Mouse (Mus musculus): ENCODE measurements around the gene Tmem60.

The Tmem60 gene

GRCm38 (mm10) chr5:20906191-20906590, 24.2 kb downstream of the Tmem60 start:
- no peak for DNase-seq (ENCODE audit: extremely low spot score)

- no peak for DNase-seq (ENCODE audit: extremely low spot score)
Observed at GRCm38 (mm10) chr5:20911741-20912140, 29.8 kb downstream of the Tmem60 start.

GRCm38 (mm10) chr5:20913372-20914275, 31.6 kb downstream of the Tmem60 start:
- DNase-seq (ENCODE audit: extremely low spot score) = peak; percentile 50

- no peak for DNase-seq (ENCODE audit: extremely low spot score)
Observed at GRCm38 (mm10) chr5:20918967-20919366, 37.0 kb downstream of the Tmem60 start.

- DNase-seq (ENCODE audit: extremely low spot score) = no peak
Observed at GRCm38 (mm10) chr5:20919566-20919965, 37.6 kb downstream of the Tmem60 start.

GRCm38 (mm10) chr5:20924608-20925007, 42.6 kb downstream of the Tmem60 start:
- DNase-seq (ENCODE audit: extremely low spot score) = no peak

GRCm38 (mm10) chr5:20925451-20925850, 43.5 kb downstream of the Tmem60 start:
- DNase-seq (ENCODE audit: extremely low spot score) = no peak

GRCm38 (mm10) chr5:20929669-20930151, 47.7 kb downstream of the Tmem60 start:
- DNase-seq (ENCODE audit: extremely low spot score) = no peak

- DNase-seq (ENCODE audit: extremely low spot score) = no peak
Observed at GRCm38 (mm10) chr5:20930430-20930829, 48.4 kb downstream of the Tmem60 start.

GRCm38 (mm10) chr5:20931300-20931699, 49.3 kb downstream of the Tmem60 start:
- no peak for DNase-seq (ENCODE audit: extremely low spot score)

- DNase-seq (ENCODE audit: extremely low spot score) = no peak
Observed at GRCm38 (mm10) chr5:20932585-20932984, 50.6 kb downstream of the Tmem60 start.

GRCm38 (mm10) chr5:20935934-20936333, 53.9 kb downstream of the Tmem60 start:
- no peak for DNase-seq (ENCODE audit: extremely low spot score)
